Mouse (Mus musculus): ENCODE measurements around the gene Pex12.
"Not testable (repeated sequence)": the region's sequence is repeated elsewhere in the genome, so short reads cannot be mapped to it uniquely, and the experiment has no call there.

Gene Pex12

DNA sequence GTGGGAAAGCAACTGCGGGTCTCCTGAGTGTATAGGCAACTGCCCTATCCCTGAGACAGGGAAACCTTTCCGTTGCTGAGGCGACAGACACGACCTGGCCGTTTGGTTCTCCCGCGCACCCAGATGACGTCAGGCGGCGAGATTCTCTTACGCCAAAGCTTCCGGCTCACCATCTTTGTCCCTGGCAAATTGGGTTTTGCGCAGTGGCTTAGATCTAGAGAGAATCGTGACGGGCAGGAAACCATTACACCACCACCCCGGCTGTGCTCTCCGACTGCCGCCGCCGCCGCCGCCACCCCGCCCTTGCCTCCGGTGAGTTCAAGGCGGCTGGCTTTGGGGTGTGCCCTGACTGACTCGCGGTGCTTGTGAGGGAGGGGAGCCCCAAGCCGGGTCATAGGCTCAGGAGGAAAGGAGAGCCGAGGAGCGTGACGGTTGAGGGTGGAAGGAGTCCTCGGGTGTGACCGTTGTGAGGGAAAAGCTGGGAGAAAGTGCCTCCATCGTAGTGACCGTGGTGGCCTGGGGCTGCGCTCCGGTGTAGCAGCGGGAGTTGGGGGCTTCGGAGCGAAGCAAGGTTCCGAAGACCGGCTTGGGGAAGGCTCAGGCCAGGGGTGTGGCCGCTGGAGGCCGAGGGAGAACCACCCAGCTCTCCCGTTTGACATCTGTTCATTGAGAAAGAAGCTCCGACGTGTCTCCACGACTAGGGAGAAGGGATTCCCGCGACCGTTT, at the start of gene Pex12:
TSS of gene Pex12 (minus strand) at position 61 of the 726 bp plus-strand sequence.
- DNase-seq (ENCODE audit: low spot score) = peak; percentile 98

DNA sequence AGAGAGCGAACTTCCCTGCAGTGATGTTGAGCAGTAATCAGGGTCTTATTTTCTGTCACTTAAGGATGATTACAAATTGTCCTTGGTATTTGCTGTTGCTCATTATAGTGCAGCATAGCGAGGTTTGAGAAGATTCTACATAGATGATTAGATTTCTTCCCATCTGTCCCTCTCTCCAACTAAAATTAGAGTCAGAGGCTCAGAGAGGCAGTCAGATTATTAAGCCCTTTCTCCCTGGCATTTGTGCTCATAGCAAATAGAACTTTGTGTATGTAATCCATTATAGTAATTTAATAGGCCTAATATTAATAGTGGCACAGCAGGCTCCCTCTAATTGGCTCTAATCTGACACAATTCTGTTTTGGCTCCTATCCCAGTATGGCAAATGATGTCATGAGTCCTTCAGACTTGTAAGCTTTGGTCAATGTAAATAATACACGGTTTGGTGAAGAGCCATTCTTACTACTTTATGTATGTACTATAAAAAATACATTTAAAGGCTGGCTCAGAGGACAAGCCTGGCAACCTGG, 39.4 kb upstream of the Pex12 start:
- no peak for DNase-seq (ENCODE audit: low spot score)

DNA sequence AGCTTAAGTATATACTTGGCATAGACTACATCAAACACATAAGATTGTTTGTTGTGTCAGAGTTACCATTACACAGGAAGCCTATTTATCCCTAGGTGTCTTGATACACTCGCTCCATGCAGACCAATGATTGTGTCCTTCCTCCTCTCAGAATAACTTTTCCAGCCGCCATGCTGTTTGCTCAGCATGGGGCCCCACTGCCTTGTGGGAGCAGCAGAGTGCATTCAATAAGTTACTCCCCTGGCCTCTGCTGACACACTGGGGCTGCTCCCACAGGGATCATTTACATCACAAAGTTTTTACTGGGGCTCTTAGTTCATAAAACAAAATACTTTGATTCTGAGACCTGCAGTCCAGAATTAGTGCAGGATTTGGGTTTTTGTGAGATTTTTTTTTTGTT, 37.3 kb upstream of the Pex12 start:
- no peak for DNase-seq (ENCODE audit: low spot score)

DNA sequence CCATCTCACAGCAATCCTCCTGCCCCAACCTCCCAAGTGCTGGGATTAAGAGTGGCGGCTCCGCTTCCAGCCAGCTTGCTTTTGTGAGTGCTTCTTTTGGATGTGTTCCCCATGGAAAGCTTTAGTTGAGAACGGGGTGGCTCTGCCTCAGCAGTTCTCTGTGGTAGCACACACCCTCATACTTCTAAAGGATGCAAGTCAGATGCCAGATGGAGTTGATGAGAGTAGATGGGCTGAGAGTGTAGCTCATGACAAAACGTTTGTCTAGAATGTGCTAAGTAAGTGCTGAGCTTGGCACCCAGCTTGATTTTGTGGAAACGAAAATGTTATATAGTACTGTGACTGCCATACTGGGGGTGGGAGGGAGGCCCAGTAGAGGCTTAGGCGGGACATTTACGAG, 33.4 kb upstream of the Pex12 start:
- no peak for DNase-seq (ENCODE audit: low spot score)

DNA sequence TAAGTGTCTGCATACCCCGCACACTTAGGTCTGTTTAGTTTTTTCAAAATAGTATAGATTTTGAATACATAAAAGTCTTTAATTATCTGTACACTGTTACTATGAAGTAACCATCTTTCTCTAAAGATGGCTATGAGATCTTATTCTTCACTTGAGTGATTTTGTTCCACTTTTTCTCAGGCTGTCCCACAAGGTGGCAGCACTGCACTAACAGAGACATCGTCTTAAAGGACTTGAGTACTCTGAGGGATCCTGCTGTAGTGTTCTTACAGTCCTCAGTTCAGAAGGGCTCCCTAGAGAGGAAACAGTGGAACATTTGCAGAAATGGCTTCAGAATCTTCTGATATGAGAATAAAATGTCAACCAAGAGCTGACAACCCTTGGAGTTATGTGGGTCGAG, 25.0 kb upstream of the Pex12 start:
- peak; percentile 79 for DNase-seq (ENCODE audit: low spot score)

DNA sequence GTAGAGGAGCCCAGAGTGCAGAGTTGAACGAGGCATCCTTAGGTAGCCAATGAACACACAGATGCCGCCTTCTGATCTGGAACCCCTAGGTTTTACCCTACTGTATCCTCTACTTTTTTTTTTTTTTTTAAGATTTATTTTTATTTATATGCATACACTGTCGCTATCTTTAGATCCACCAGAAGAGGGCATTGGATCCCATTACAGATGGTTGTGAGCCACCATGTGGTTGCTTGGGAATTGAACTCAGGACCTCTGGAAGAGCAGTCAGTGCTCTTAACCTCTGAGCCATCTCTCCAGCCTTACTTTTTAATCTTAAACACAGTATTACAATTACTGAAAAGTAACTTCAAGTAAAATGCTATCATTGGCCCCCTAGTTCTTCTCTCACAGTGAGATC, 24.3 kb upstream of the Pex12 start:
- not testable (repeated sequence) for DNase-seq (ENCODE audit: low spot score)

DNA sequence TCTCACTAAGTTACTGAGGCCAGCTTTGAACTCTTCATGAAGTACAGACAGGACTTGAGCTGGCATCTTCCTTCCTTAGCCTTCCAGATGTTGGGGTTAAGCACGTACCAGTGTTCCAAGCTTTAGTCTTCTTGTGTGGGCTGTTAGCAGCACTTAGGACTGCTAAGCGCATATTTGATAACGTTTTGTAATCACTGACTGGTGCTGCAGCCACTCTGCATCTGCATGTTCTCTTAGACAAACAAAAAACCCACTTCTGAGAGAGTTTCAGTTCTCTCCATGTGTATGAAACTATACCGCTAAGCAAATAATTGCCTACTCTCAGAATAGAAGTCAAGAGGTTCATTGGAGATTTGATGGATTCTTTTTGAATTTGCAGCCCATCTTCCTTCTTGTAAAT, 16.7 kb upstream of the Pex12 start:
- no peak for DNase-seq (ENCODE audit: low spot score)

DNA sequence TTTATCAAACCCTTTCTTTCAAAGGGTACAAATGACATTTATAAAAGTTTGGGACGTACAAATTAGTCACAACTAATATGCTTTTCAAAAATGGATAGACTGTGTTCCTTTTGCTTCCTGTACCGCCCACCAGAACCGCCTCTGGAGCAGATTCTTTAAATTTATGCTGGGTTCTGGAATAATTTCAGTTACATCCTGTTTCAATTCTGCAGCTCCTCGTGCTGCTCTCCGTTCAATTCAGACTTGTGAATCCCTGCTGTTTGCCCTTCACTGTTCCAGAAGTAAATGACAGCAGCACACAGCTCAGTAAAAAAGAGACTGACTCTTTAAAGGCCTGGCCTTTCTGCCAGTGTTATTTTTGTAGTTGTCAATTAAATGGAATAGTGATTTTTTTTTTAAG, 10.1 kb upstream of the Pex12 start:
- DNase-seq (ENCODE audit: low spot score) = no peak

DNA sequence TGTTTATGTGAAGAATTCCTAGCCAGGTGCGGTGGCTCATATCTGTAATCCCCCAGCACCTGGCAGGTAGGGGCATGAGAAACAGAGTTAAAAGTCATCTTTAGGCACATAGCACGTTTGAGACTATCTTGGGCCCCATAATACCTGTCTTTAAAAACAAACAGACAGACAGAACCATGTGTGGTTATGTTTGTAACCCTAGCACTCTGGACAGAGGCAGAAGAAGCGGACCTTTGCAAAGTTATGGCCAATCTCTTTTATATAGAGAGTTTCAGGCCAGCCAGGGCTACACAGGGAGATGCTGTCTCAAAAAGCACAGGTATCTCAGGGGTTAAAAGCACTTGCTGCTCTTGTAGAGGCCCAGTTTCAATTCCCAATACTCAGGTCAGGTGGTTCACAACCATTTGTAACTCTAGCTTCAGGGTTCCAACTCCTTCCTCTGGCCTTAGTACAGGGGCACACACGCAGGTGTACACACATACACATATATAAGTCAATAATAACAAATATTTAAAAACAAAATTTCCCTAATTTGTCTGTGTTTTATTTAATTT, 4.4 kb upstream of the Pex12 start:
- DNase-seq (ENCODE audit: low spot score) = no peak

DNA sequence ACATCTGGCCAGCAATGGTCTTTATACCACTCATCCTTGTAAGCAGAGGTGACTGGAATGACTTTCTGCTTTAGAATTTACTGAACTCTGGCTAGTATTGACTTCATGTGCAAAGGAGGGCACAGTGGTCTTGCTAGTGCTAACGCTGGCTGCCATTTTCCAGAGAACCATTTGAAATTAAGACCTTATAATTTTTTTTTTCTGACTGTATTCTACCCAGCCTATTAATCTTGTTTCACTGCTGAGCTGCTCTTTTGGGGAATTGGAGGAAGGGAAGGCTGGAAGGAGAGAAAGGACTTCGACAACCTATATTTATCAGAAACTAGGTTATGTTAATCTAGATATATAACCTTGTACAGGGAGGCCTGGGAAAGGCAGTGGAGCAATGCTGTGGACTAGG, 2.1 kb upstream of the Pex12 start:
- DNase-seq (ENCODE audit: low spot score) = no peak

DNA sequence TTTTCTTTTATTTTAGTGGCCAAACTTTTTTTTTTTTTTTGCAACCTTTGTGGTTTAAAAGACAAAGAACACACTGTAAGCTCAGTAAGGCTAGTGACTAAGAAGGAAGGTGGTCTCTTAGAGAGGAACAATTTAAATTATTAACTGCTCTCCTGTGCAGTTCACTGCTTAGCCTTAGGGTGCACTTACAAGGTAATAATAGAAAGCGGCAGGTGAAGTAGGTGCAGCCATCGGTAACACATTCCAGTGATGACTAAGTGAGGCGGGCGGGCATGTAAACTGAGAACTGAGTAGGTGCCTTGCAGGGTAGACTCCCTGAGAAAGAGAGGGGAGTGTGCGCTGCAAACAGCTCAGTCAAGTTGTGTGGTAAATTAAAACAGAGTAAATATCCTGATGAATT, 1.4 kb upstream of the Pex12 start:
- no peak for DNase-seq (ENCODE audit: low spot score)

DNA sequence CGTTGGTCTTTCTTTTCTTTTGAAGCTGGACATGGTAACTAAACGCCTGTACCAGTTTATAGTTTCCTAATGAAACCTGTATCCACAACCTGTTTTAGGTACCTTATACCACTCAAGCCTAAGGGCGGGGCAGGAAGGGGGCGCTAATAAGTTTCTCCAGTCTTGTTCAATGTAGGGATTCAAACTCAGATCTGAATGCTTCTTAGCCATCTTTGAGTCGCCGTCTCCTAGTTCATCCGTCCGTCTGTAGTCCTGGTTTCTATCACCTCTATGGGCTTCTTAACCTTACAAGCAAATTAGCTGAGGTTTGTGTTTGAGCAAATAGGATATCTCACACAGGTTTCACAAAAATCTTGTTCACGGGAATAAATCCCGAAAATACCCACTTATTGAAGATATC, 262 bp downstream of the Pex12 start:
- DNase-seq (ENCODE audit: low spot score) = no peak

DNA sequence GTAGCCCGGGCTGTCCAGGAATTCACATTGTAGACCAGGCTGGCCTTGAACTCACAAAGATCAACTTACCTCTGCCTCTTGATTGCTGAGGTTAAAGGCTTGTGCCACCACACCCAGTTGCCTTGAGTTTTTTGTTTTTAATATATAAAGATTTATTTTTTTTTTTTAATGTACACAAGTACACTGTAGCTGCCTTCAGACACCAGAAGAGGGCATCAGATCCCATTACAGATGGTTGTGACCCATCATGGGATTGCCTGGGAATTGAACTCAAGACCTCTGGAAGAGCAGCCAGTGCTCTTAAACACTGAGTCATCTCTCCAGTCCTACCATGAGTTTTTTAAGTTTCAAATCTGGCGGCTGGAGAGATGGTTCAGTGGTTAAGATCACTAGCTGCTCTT, 955 bp downstream of the Pex12 start:
- DNase-seq (ENCODE audit: low spot score) = peak; percentile 9

DNA sequence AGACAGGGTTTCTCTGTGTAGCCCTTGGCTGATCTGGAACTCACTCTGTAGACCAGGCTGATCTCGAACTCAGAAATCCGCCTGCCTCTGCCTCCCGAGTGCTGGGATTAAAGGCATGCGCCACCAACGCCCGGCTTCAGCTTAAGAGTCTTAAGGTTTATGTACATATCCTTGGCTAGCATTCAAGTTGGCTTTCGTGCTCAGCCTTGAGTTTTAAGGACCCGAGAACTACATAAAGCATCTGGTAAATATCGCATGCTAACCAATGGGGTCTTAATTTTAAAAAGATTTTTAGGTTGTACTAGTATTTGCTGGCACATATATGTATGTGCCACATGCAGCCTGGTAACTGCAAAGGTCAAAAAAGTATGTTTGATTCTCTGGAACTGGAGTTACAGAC, 2.7 kb downstream of the Pex12 start:
- DNase-seq (ENCODE audit: low spot score) = no peak

DNA sequence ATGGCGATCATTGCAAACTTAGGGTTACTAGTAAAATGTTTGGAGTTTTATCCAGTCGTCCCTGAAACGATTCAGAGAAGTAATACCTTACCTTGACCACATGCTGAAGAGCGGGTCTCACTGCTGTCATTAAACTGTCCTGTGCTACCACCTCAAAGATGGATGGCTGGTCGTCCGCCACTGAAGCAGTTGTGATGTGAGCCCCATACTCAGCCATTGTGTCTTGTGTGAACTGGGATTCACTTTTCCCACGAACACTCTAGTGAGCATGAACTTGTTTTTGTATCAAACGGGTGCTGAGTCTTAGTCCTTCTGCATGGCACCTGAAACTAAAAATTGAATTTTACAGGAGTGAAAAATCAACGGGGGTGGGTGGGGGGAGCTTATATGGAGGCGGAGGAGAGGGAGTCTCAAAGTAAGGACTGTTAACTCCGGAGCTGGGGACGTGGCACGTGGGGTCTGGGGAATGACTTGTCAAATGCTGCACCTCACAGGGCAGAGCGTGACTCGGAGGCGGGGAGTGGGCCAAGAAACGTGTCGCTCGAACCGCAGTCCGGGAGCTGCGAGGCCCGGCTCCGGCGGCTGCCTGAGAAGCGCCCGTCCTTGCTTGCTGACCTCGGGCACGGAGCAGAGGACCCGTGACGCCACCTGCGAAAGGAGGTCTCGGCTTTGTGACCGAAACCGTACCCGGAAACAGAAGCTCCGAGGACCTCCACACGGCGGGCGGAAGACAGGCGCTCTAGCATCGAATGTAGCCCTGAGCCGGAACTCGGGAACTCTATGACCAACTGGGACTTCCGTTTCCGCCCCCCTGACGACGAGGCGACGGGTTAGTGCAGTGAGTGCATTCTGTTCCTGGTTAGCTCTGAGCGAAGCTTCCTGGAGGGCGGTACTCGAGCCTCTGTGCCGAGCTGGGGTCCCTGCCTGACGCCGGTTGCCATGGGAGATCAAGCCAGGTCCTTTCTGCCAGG, 3.9 kb downstream of the Pex12 start, which contains the start of gene Ap2b1:
TSS of gene Ap2b1 (plus strand) at position 800 of the 971 bp plus-strand sequence.
- peak; percentile 98 for DNase-seq (ENCODE audit: low spot score)

DNA sequence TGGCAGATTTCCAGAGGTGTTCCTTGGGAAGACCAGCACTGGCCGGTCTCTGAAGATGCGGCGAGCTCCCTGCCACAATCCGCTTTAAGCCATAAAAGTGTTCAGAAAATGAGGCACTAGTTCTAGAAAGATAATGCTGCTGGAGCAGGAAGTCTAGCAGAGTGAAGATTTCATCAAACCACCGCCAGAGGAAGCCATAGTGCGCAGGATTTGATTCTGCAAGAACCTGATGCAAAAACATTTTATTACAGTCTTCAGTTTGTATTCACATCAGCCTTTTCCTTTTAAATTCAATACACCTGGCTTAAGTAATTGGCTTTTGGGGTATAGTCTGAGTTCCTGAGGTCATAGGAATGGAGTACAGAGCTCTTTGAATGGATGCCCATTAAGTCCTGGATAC, 4.6 kb downstream of the Pex12 start:
- DNase-seq (ENCODE audit: low spot score) = no peak

DNA sequence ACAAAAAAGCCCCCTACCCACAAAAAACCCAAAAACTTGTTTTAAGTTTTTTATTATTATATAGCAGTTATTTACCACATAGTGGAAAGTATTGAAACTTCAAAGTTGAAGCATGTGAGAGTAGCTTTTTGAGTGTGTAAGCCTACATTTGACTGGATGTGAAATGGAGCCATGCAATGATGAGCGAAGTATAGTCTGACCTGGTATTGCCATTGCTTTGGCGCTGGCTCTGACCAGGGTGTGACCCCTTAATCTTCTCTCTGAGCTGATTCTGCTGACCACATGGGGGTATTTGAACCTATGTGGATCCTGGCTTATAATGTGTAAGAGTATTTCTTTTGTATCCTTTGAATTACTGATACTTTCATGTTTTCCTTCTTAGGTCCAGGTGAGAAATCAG, 8.3 kb downstream of the Pex12 start:
- no peak for DNase-seq (ENCODE audit: low spot score)

DNA sequence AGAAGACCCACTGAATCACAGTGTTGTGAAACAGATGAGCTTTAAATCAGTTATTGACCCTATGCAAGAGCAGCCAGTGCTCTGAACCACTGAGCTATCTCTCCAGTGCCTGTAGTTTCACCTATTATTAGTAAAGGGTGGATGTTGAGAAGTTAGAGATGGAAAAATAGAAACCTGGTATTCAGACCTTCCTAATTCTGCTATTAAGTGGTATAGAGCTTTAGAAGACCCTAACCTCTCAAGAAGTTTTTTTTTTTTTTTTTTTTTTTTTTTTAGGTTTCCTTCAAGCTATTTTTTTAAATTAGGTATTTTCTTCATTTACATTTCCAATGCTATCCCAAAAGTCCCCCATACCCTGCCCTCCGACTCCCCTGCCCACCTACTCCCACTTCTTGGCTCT, 9.2 kb downstream of the Pex12 start:
- no peak for DNase-seq (ENCODE audit: low spot score)

DNA sequence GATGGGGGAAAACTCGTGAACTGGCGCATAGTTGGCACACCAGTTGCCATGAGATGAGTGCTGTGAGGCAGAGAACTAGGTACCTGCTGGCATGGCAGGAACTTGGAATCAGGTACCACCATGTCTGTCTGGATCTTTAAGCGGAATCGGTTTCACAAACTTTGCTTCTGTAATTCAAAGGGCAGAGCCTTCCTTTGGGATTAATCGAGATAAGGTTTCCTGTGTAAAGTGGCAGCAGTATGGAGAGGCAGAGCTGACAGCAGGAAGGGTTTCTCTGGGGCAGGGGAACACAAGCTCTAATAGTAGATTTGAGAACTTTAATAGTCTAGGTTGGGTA, 10.2 kb downstream of the Pex12 start:
- DNase-seq (ENCODE audit: low spot score) = no peak

DNA sequence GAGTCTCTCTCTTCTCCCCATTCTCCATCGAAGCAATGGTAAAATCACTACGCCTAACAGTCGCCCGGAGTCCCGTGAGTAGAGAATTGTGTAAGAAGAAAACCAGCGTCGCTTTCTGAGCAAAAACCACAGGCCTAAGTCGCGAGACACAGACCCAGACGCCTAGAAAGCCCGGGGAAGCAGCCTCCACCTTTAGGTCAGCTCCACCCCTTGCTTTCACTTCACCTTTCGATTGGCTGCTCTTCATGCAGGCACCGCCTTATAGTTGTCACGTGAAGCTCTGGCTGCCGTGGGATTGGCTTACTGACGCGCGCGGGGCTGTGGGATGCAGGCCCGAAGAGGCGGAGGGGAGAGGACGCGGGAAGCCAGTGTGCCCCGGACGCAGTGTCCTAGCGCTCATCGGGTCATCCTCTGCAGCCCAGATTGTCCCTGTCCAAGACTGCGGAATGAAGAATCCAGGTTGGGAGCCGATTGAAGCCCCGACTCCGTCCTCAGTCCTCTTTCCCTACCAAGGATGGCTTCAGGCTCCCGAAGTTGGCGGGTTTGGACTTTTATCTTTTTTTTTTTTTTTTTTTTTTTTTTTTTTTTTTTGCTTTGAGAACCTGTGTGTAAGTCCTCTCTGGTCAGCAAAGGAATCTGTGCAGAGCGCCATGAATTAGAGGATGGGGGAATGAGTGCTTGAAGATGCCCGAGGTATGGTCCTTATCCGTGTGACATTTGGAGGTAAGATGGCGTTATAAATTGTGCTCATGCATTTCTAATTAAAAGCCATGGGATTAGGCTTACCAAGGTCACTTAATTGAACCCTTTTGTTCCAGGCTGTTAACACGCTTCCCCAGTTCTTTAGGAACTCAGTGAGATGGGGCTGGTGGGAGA, 10.8 kb downstream of the Pex12 start:
- peak; percentile 98 for DNase-seq (ENCODE audit: low spot score)

DNA sequence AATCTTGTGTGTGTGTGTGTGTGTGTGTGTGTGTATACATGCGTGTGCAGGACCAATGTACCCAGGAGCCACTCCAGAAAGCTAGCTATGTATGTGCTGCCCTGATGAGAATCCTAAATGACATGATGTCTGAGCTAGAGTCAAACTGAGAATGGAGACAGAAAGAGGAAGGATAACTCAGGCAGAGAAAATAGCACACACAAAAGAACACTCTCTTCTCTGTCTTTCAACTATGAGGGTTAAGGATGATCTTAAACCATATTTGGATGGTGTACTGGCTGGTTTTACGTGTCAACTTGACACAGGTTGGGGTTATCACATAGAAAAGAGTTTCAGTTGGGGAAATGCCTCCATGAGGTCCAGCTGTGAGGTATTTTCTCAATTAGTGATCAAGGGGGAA, 12.8 kb downstream of the Pex12 start:
- DNase-seq (ENCODE audit: low spot score) = no peak

DNA sequence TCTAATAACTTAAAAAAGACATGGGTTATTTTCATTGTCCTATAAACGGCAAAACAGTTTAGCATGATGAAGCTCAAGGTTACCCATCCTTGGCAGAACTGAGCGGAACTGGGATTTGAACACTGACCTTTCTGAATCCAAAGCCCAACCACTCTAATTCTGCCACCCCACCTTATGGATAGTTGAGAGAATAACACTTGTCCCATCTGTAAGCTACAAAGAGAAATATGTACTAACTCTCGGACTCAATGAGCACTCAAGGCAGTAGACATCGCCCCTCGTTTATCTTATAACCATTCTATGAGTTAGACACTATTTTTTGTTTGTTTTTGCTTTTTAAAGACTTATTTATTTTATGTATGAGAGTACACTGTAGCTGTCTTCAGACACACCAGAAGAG, 13.3 kb downstream of the Pex12 start:
- no peak for DNase-seq (ENCODE audit: low spot score)

Measured in embryo, embryonic 10.5 days (tissue).